Mouse (Mus musculus): Measurements from ENCODE around the gene Dst. TPM values are rescaled to one million over a fixed set of nuclear protein-coding genes. Genes with fewer than 3 reads are reported as not detected.

Gene Dst
- polyA plus RNA-seq, 1 experiment: 55.8 TPM

DNA sequence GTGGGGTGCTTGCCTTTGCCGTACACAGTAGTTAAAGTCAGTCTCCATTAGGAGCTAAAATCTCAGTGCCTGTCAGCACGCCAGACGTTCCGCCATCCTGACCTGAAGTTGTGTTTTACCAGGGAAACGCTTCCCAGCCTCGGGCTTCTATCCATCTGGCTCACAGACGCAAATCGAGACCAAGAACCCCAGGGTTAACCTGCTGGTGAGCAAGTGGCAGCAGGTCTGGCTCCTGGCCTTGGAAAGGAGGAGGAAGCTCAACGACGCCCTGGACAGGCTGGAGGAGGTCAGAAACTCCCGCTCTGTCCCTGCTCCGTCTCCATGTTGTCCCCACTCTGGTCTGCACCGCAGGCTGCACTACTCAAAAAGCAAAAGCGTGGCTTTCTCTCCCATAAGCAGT lies 385.2 kb downstream of the Dst start:
- 87% methylated on average over 14 of the region's 14 CpGs for WGBS
- H3K27me3 ChIP-seq (replicated peaks; ENCODE audit: control insufficient read depth, insufficient read depth, low read length): no peaks in the 10 kb centered on the region
- H3K27ac ChIP-seq (ENCODE audit: insufficient read depth, low read depth, low read length): no peak overlapping the region
- H3K4me1 ChIP-seq (ENCODE audit: control insufficient read depth, insufficient read depth, low read length): no peaks in the 10 kb centered on the region
- H3K36me3 ChIP-seq (ENCODE audit: control insufficient read depth, insufficient read depth, low read length): peaks cover 11% of the 10 kb centered on the region
- no peak overlapping the region for H3K4me3 ChIP-seq (ENCODE audit: insufficient read depth, low read depth, low read length)
- no peak for DNase-seq
- TF ChIP-seq CTCF (conservative IDR thresholded peaks at IDR 0.05; ENCODE audit: insufficient read depth, insufficient read length, low read depth, low read length) (no peak), POLR2A (IDR thresholded peaks at IDR 0.05; ENCODE audit: low read depth, low read length) (no peak)

- Histone ChIP-seq H3K27me3 (replicated peaks; ENCODE audit: control insufficient read depth, insufficient read depth, low read length) (no peaks in the 10 kb centered on the region), H3K36me3 (ENCODE audit: control insufficient read depth, insufficient read depth, low read length) (peaks cover 6% of the 10 kb centered on the region), H3K27ac (ENCODE audit: insufficient read depth, low read depth, low read length) (no peak overlapping the region), H3K4me3 (ENCODE audit: insufficient read depth, low read depth, low read length) (no peak overlapping the region), H3K4me1 (ENCODE audit: control insufficient read depth, insufficient read depth, low read length) (no peaks in the 10 kb centered on the region)
- TF ChIP-seq POLR2A (IDR thresholded peaks at IDR 0.05; ENCODE audit: low read depth, low read length) (no peak), CTCF (conservative IDR thresholded peaks at IDR 0.05; ENCODE audit: insufficient read depth, insufficient read length, low read depth, low read length) (no peak)
- WGBS: 86% methylated on average over 9 of the region's 9 CpGs
- no peak for DNase-seq
Observed at GRCm38 (mm10) chr1:34297636-34298035, 389.6 kb downstream of the Dst start.

DNA sequence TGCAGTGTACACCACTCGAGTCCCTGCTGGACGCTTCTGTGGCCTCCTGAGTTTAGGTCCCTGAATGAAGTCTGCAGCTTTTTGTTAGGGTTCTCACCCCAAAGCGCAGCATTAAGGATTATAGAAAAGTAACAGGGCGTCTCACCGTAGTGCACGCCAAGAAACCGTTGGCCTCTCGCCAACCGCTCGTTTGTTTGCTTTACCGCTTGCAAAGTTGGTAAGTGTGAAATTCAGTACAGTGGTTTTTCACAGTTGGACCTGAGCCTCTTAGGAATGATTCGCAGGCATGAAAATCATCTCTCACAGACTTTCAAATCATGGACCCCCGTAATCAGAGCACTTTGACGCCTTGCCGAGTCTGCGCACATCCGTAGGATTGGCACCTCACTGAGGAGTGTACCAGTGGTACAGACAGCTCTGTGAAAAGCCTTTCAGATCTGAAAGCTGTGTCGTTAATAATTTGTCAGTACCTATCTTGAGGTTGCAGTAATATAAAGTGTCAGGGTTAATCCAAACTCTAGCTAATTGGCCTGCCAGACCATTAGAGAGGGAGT lies 390.7 kb downstream of the Dst start:
- TF ChIP-seq CTCF (conservative IDR thresholded peaks at IDR 0.05; ENCODE audit: insufficient read depth, insufficient read length, low read depth, low read length) (no peak), POLR2A (IDR thresholded peaks at IDR 0.05; ENCODE audit: low read depth, low read length) (no peak)
- H3K27me3 ChIP-seq (replicated peaks; ENCODE audit: control insufficient read depth, insufficient read depth, low read length): no peaks in the 10 kb centered on the region
- DNase-seq: no peak
- peaks cover 7% of the 10 kb centered on the region for H3K36me3 ChIP-seq (ENCODE audit: control insufficient read depth, insufficient read depth, low read length)
- H3K4me3 ChIP-seq (ENCODE audit: insufficient read depth, low read depth, low read length): no peak overlapping the region
- no peaks in the 10 kb centered on the region for H3K4me1 ChIP-seq (ENCODE audit: control insufficient read depth, insufficient read depth, low read length)
- H3K27ac ChIP-seq (ENCODE audit: insufficient read depth, low read depth, low read length): no peak overlapping the region
- WGBS: 72% methylated on average over 18 of the region's 18 CpGs

DNA sequence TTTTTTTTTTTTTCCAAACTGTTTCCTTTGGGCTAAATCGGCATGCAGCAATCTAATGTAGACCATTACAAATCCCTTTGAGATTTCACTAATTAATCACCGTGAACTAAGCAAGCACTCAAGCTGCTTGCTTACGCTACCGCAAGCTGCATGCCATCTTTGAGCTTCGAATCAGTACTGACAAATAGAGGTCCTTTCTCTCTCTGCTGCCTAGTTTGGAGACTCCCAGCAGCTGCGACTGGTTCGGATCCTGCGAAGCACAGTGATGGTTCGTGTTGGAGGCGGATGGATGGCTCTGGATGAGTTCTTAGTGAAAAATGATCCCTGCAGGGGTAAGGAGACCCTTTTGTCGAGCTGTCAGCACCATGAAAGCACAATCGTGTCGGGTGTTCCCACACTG lies 391.5 kb downstream of the Dst start:
- Histone ChIP-seq H3K36me3 (ENCODE audit: control insufficient read depth, insufficient read depth, low read length) (peaks cover 3% of the 10 kb centered on the region), H3K4me1 (ENCODE audit: control insufficient read depth, insufficient read depth, low read length) (no peaks in the 10 kb centered on the region), H3K27ac (ENCODE audit: insufficient read depth, low read depth, low read length) (no peak overlapping the region), H3K27me3 (replicated peaks; ENCODE audit: control insufficient read depth, insufficient read depth, low read length) (no peaks in the 10 kb centered on the region), H3K4me3 (ENCODE audit: insufficient read depth, low read depth, low read length) (no peak overlapping the region)
- DNase-seq: no peak
- 73% methylated on average over 13 of the region's 13 CpGs for WGBS
- TF ChIP-seq CTCF (conservative IDR thresholded peaks at IDR 0.05; ENCODE audit: insufficient read depth, insufficient read length, low read depth, low read length): no peak
- TF ChIP-seq POLR2A (IDR thresholded peaks at IDR 0.05; ENCODE audit: low read depth, low read length): no peak

GRCm38 (mm10) chr1:34300309-34300980 lies 392.4 kb downstream of the Dst start:
- no peak for TF ChIP-seq POLR2A (IDR thresholded peaks at IDR 0.05; ENCODE audit: low read depth, low read length)
- no peak for TF ChIP-seq CTCF (conservative IDR thresholded peaks at IDR 0.05; ENCODE audit: insufficient read depth, insufficient read length, low read depth, low read length)
- Histone ChIP-seq H3K27ac (ENCODE audit: insufficient read depth, low read depth, low read length) (no peak overlapping the region), H3K4me1 (ENCODE audit: control insufficient read depth, insufficient read depth, low read length) (no peaks in the 10 kb centered on the region), H3K4me3 (ENCODE audit: insufficient read depth, low read depth, low read length) (no peak overlapping the region), H3K27me3 (replicated peaks; ENCODE audit: control insufficient read depth, insufficient read depth, low read length) (no peaks in the 10 kb centered on the region), H3K36me3 (ENCODE audit: control insufficient read depth, insufficient read depth, low read length) (peaks cover 2% of the 10 kb centered on the region)
- no peak for DNase-seq
- 88% methylated on average over 13 of the region's 13 CpGs for WGBS

DNA sequence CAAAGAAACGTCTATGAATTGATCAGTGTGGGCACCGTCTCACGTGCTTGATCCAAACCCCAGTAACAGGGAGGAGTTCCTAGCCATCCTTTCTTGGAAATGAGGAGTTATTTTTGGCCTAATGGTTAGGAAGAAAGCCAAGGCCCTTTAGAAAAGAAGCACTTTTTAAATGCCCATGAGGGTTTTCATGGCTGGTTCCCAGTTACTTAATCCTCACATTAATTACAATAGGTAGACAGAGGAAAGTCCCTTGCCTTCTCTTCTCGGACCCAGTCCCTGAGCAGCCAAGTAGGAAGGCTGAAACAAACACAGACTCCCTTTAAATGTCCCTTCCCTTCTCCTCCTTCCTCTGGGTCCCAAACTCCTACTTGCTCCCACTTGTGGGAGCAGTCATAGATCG lies 396.2 kb downstream of the Dst start:
- H3K36me3 ChIP-seq (ENCODE audit: control insufficient read depth, insufficient read depth, low read length): peaks cover 7% of the 10 kb centered on the region
- no peak overlapping the region for H3K27ac ChIP-seq (ENCODE audit: insufficient read depth, low read depth, low read length)

GRCm38 (mm10) chr1:34306741-34307140 lies 398.7 kb downstream of the Dst start:
- TF ChIP-seq CTCF (conservative IDR thresholded peaks at IDR 0.05; ENCODE audit: insufficient read depth, insufficient read length, low read depth, low read length): no peak
- TF ChIP-seq POLR2A (IDR thresholded peaks at IDR 0.05; ENCODE audit: low read depth, low read length): no peak
- Histone ChIP-seq H3K27ac (ENCODE audit: insufficient read depth, low read depth, low read length) (no peak overlapping the region), H3K4me1 (ENCODE audit: control insufficient read depth, insufficient read depth, low read length) (no peaks in the 10 kb centered on the region), H3K4me3 (ENCODE audit: insufficient read depth, low read depth, low read length) (no peak overlapping the region), H3K36me3 (ENCODE audit: control insufficient read depth, insufficient read depth, low read length) (peaks cover 7% of the 10 kb centered on the region), H3K27me3 (replicated peaks; ENCODE audit: control insufficient read depth, insufficient read depth, low read length) (no peaks in the 10 kb centered on the region)
- DNase-seq: peak; percentile 45
- 90% methylated on average over 2 of the region's 2 CpGs for WGBS

More for the DNA sequence above, 396.2 kb downstream of the Dst start:
- no peak overlapping the region for H3K4me3 ChIP-seq (ENCODE audit: insufficient read depth, low read depth, low read length)
- TF ChIP-seq POLR2A (IDR thresholded peaks at IDR 0.05; ENCODE audit: low read depth, low read length) (no peak), CTCF (conservative IDR thresholded peaks at IDR 0.05; ENCODE audit: insufficient read depth, insufficient read length, low read depth, low read length) (no peak)
- H3K27me3 ChIP-seq (replicated peaks; ENCODE audit: control insufficient read depth, insufficient read depth, low read length): no peaks in the 10 kb centered on the region
- DNase-seq: no peak
- H3K4me1 ChIP-seq (ENCODE audit: control insufficient read depth, insufficient read depth, low read length): no peaks in the 10 kb centered on the region
- 68% methylated on average over 5 of the region's 5 CpGs for WGBS

Measured in kidney, adult 2 months (tissue).